Mouse (Mus musculus) hindbrain, embryonic 10.5 days (tissue): ENCODE data around the gene Galnt12. TPM values are rescaled to one million over a fixed set of nuclear protein-coding genes. Genes with fewer than 3 reads are reported as not detected.

Experiments
- DNase-seq: peaks from one replicate; pipeline ENCODE4 v3.0.0-alpha.2; 2017; ENCODE audit warnings: low spot score
- H3K27ac ChIP-seq: fragments of 300-500 bp; sonication (generic); 2 replicates; pipeline ENCODE4 v1.5.1; 2016; ENCODE audit warnings: mild to moderate bottlenecking, moderate library complexity
- H3K27me3 ChIP-seq: fragments of 300-500 bp; sonication (generic); 2 replicates; pipeline ENCODE4 v1.6.1; 2016; ENCODE audit warnings: mild to moderate bottlenecking; ENCODE audit not compliant: poor library complexity, insufficient read depth, severe bottlenecking
- H3K36me3 ChIP-seq: fragments of 300-500 bp; sonication (generic); 2 replicates; pipeline ENCODE4 v1.6.1; 2016; ENCODE audit warnings: mild to moderate bottlenecking, moderate library complexity
- H3K4me1 ChIP-seq: fragments of 300-500 bp; sonication (generic); replicated peaks from 2 replicates; pipeline ENCODE4 v1.6.1; 2016; ENCODE audit warnings: mild to moderate bottlenecking
- H3K4me3 ChIP-seq: fragments of 300-500 bp; sonication (generic); 2 replicates; pipeline ENCODE4 v1.5.1; 2016; ENCODE audit warnings: mild to moderate bottlenecking, moderate library complexity
- H3K9me3 ChIP-seq: fragments of 300-500 bp; sonication (generic); 2 replicates; pipeline ENCODE4 v1.6.1; 2016; ENCODE audit warnings: mild to moderate bottlenecking, moderate library complexity
- WGBS: fragments of 180-500 bp; shearing (Covaris S2); methylation state at CpG from one replicate; pipeline ENCODE4 v1.1.7; 2016; 5-methylcytosine and 5-hydroxymethylcytosine counted together
- polyA plus RNA-seq: library from polyadenylated mRNA; unstranded; fragments of >200 nt; fragmentation: Nextera tagmentation; extraction: Ambion mirVana; gene quantifications from 2 replicates; pipeline ENCODE4 v1.2.1, GENCODE M21; 2016

Galnt12 gene
- polyA plus RNA-seq, 1 experiment from 2014 or later, result 2.5 TPM

- Histone ChIP-seq H3K27ac (peak overlapping the region; percentile 91), H3K9me3 (peaks cover 5% of the 10 kb centered on the region; the same call in 1 of the 2 replicates)
These were observed 34.0 kb upstream of the Galnt12 start for GRCm38 (mm10) chr4:47057510-47058325.

GRCm38 (mm10) chr4:47060900-47061299 is 30.8 kb upstream of the Galnt12 start:
- Histone ChIP-seq H3K4me3 (no peak overlapping the region), H3K4me1 (peaks cover 18% of the 10 kb centered on the region), H3K27ac (no peak overlapping the region), H3K9me3 (no peaks in the 10 kb centered on the region), H3K36me3 (no peaks in the 10 kb centered on the region), H3K27me3 (peaks cover 10% of the 10 kb centered on the region)
- no peak for DNase-seq
- 3% methylated on average over 1 of the region's 1 CpGs for WGBS

More at GRCm38 (mm10) chr4:47057510-47058325, 34.0 kb upstream of the Galnt12 start:
- Histone ChIP-seq H3K4me1 (peaks cover 18% of the 10 kb centered on the region), H3K4me3 (peak overlapping the region; percentile 78), H3K27me3 (peaks cover 29% of the 10 kb centered on the region), H3K36me3 (no peaks in the 10 kb centered on the region)
- DNase-seq, result no peak
- WGBS, result 38% methylated on average over 25 of the region's 25 CpGs

- H3K9me3 ChIP-seq, result no peaks in the 10 kb centered on the region
- WGBS, result 47% methylated on average over 2 of the region's 2 CpGs
These were observed 16.7 kb upstream of the Galnt12 start for GRCm38 (mm10) chr4:47075054-47075453.

GRCm38 (mm10) chr4:47079997-47080646 is 11.6 kb upstream of the Galnt12 start:
- no peaks in the 10 kb centered on the region for H3K4me1 ChIP-seq
- no peak overlapping the region for H3K27ac ChIP-seq
- DNase-seq, result no peak
- no peaks in the 10 kb centered on the region for H3K27me3 ChIP-seq
- no peak overlapping the region for H3K4me3 ChIP-seq
- 90% methylated on average over 17 of the region's 17 CpGs for WGBS
- no peaks in the 10 kb centered on the region for H3K36me3 ChIP-seq
- H3K9me3 ChIP-seq, result no peaks in the 10 kb centered on the region

More at GRCm38 (mm10) chr4:47075054-47075453, 16.7 kb upstream of the Galnt12 start:
- Histone ChIP-seq H3K36me3 (no peaks in the 10 kb centered on the region), H3K27me3 (no peaks in the 10 kb centered on the region), H3K4me1 (no peaks in the 10 kb centered on the region), H3K27ac (no peak overlapping the region), H3K4me3 (no peak overlapping the region)
- DNase-seq, result no peak

GRCm38 (mm10) chr4:47080647-47081010 is 11.1 kb upstream of the Galnt12 start:
- H3K27ac ChIP-seq, result no peak overlapping the region
- 88% methylated on average over 4 of the region's 4 CpGs for WGBS

GRCm38 (mm10) chr4:47083824-47084223 is 7.9 kb upstream of the Galnt12 start:
- DNase-seq, result no peak
- Histone ChIP-seq H3K4me3 (no peak overlapping the region), H3K36me3 (no peaks in the 10 kb centered on the region), H3K27ac (no peak overlapping the region), H3K9me3 (no peaks in the 10 kb centered on the region), H3K4me1 (no peaks in the 10 kb centered on the region), H3K27me3 (peaks cover 4% of the 10 kb centered on the region; the same call in 1 of the 2 replicates)
- WGBS, result 91% methylated on average over 7 of the region's 7 CpGs

More at GRCm38 (mm10) chr4:47080647-47081010, 11.1 kb upstream of the Galnt12 start:
- Histone ChIP-seq H3K36me3 (no peaks in the 10 kb centered on the region), H3K27me3 (no peaks in the 10 kb centered on the region), H3K9me3 (no peaks in the 10 kb centered on the region), H3K4me3 (no peak overlapping the region), H3K4me1 (no peaks in the 10 kb centered on the region)
- DNase-seq, result no peak

- no peaks in the 10 kb centered on the region for H3K9me3 ChIP-seq
- H3K36me3 ChIP-seq, result no peaks in the 10 kb centered on the region
These were observed 3.0 kb upstream of the Galnt12 start for GRCm38 (mm10) chr4:47088671-47089070.

GRCm38 (mm10) chr4:47092387-47093021 is 795 bp downstream of the Galnt12 start:
- 1% methylated on average over 21 of the region's 21 CpGs for WGBS
- Histone ChIP-seq H3K27ac (peak overlapping the region; percentile 75), H3K4me1 (peaks cover 37% of the 10 kb centered on the region), H3K9me3 (no peaks in the 10 kb centered on the region), H3K4me3 (peak overlapping the region; percentile 77), H3K36me3 (no peaks in the 10 kb centered on the region), H3K27me3 (peaks cover 70% of the 10 kb centered on the region)
- peak; percentile 45 for DNase-seq

More at GRCm38 (mm10) chr4:47088671-47089070, 3.0 kb upstream of the Galnt12 start:
- 89% methylated on average over 7 of the region's 7 CpGs for WGBS
- Histone ChIP-seq H3K27ac (no peak overlapping the region), H3K27me3 (peaks cover 47% of the 10 kb centered on the region), H3K4me1 (peaks cover 25% of the 10 kb centered on the region), H3K4me3 (no peak overlapping the region)
- DNase-seq, result no peak

GRCm38 (mm10) chr4:47093161-47093560 is 1.5 kb downstream of the Galnt12 start:
- H3K4me1 ChIP-seq, result peaks cover 37% of the 10 kb centered on the region
- 13% methylated on average over 9 of the region's 9 CpGs for WGBS
- H3K36me3 ChIP-seq, result no peaks in the 10 kb centered on the region
- peak; percentile 25 for DNase-seq
- H3K27ac ChIP-seq, result no peak overlapping the region
- H3K9me3 ChIP-seq, result no peaks in the 10 kb centered on the region
- H3K27me3 ChIP-seq, result peaks cover 70% of the 10 kb centered on the region
- H3K4me3 ChIP-seq, result peak overlapping the region; percentile 77

GRCm38 (mm10) chr4:47093647-47094046 is 1.9 kb downstream of the Galnt12 start:
- DNase-seq, result peak; percentile 52
- 12% methylated on average over 6 of the region's 6 CpGs for WGBS
- Histone ChIP-seq H3K27me3 (peaks cover 67% of the 10 kb centered on the region), H3K27ac (no peak overlapping the region), H3K36me3 (no peaks in the 10 kb centered on the region), H3K4me3 (peak overlapping the region; percentile 18), H3K9me3 (no peaks in the 10 kb centered on the region), H3K4me1 (peaks cover 37% of the 10 kb centered on the region)

- Histone ChIP-seq H3K27ac (no peak overlapping the region), H3K4me1 (0 out of 2 replicates have a peak, but pooled peaks cover 3% of the 10 kb centered on the region), H3K9me3 (peaks cover 3% of the 10 kb centered on the region; the same call in 1 of the 2 replicates), H3K27me3 (no peaks in the 10 kb centered on the region), H3K36me3 (no peaks in the 10 kb centered on the region), H3K4me3 (no peak overlapping the region)
- DNase-seq, result no peak
- 94% methylated on average over 10 of the region's 10 CpGs for WGBS
These were observed 11.9 kb downstream of the Galnt12 start for GRCm38 (mm10) chr4:47103561-47103960.

GRCm38 (mm10) chr4:47111885-47112284 is 20.2 kb downstream of the Galnt12 start:
- no peak for DNase-seq
- 52% methylated on average over 9 of the region's 9 CpGs for whole genome bisulfite sequencing
- peaks cover 6% of the 10 kb centered on the region for H3K4me1 ChIP-seq
- H3K27ac ChIP-seq, result no peak overlapping the region; the same call in 1 of the 2 replicates
- H3K9me3 ChIP-seq, result no peaks in the 10 kb centered on the region
- no peaks in the 10 kb centered on the region for H3K27me3 ChIP-seq
- H3K4me3 ChIP-seq, result no peak overlapping the region
- no peaks in the 10 kb centered on the region for H3K36me3 ChIP-seq
